Mouse (Mus musculus) embryo, embryonic 11.5 days (tissue): ENCODE results near the gene Gm4498.
"Not testable (repeated sequence)": the region's sequence is repeated elsewhere in the genome, so short reads cannot be mapped to it uniquely, and the experiment has no call there.

Experiments
- DNase-seq: peaks from one replicate; pipeline ENCODE4 v3.0.0-alpha.2; 2012; ENCODE audit warnings: low read depth, low spot score

The Gm4498 gene

GRCm38 (mm10) chr7:20233728-20234127 lies at the start of gene Gm4498:
Gm4498 (minus strand) TSS chr7:20233828.
- not testable (repeated sequence) for DNase-seq

- DNase-seq: not testable (repeated sequence)
Observed at GRCm38 (mm10) chr7:20262734-20263133, 29.1 kb upstream of the Gm4498 start, which contains the start of gene Gm5890. Gm5890 (minus strand) TSS chr7:20262834.

- DNase-seq: not testable (repeated sequence)
Observed at GRCm38 (mm10) chr7:20205507-20205906, 28.1 kb downstream of the Gm4498 start, which contains the start of gene Gm6164. Gm6164 (minus strand) TSS chr7:20205607.

GRCm38 (mm10) chr7:20193410-20193809 lies 40.2 kb downstream of the Gm4498 start, which contains the start of gene Vmn1r95:
Vmn1r95 (plus strand) TSS chr7:20193710.
- not testable (repeated sequence) for DNase-seq
